Mouse (Mus musculus) frontal cortex, adult (tissue): ENCODE measurements around the gene Clec12a.

ENCODE experiments used
- ATAC-seq: cut with Nextera tagmentation; 2 replicates; pipeline ENCODE4 v1.9.2; 2017; ENCODE audit warnings: mild to moderate bottlenecking, moderate library complexity, mixed read lengths; ENCODE audit not compliant: low TSS enrichment

Clec12a gene

GRCm38 (mm10) chr6:129374937-129375471 is 32.5 kb downstream of the Clec12a start:
- no peak for ATAC-seq

GRCm38 (mm10) chr6:129380454-129380853 is 38.0 kb downstream of the Clec12a start:
- ATAC-seq = peak; percentile 62; the same call in 1 of the 2 replicates

GRCm38 (mm10) chr6:129381736-129382135 is 39.2 kb downstream of the Clec12a start:
- no peak for ATAC-seq

GRCm38 (mm10) chr6:129383466-129383865 is 41.0 kb downstream of the Clec12a start:
- ATAC-seq = no peak

- ATAC-seq = no peak
These were observed 42.5 kb downstream of the Clec12a start for GRCm38 (mm10) chr6:129385000-129385399.

GRCm38 (mm10) chr6:129385774-129386173 is 43.3 kb downstream of the Clec12a start, which contains the start of gene Clec12b:
Gene Clec12b (minus strand): TSS chr6:129385874.
- ATAC-seq = no peak

- ATAC-seq = peak; percentile 69
These were observed 50.7 kb downstream of the Clec12a start for GRCm38 (mm10) chr6:129393087-129393720.

- no peak for ATAC-seq
These were observed 51.2 kb downstream of the Clec12a start for GRCm38 (mm10) chr6:129393732-129394131.

- no peak for ATAC-seq
These were observed 54.5 kb downstream of the Clec12a start, which contains the start of gene Clec1b for GRCm38 (mm10) chr6:129396997-129397396. Gene Clec1b (plus strand): TSS chr6:129397297.

- ATAC-seq = peak; percentile 38; the same call in 1 of the 2 replicates
These were observed 57.5 kb downstream of the Clec12a start for GRCm38 (mm10) chr6:129399945-129400344.

GRCm38 (mm10) chr6:129402404-129402803 is 59.9 kb downstream of the Clec12a start:
- no peak for ATAC-seq

- no peak for ATAC-seq
These were observed 60.9 kb downstream of the Clec12a start for GRCm38 (mm10) chr6:129403391-129403790.

- no peak for ATAC-seq
These were observed 63.5 kb downstream of the Clec12a start for GRCm38 (mm10) chr6:129405999-129406398.

GRCm38 (mm10) chr6:129407324-129407723 is 64.8 kb downstream of the Clec12a start:
- ATAC-seq = no peak

- no peak for ATAC-seq
These were observed 66.1 kb downstream of the Clec12a start, which contains the start of gene Clec9a for GRCm38 (mm10) chr6:129408562-129408961. Gene Clec9a (plus strand): TSS chr6:129408862.

GRCm38 (mm10) chr6:129414177-129414576 is 71.7 kb downstream of the Clec12a start:
- no peak for ATAC-seq
